Mouse (Mus musculus) intestine, postnatal 0 days (tissue): ENCODE results near the gene Lamc1. TPM values are rescaled to one million over a fixed set of nuclear protein-coding genes. Genes with fewer than 3 reads are reported as not detected.

Source experiments
- ATAC-seq: fragments of 200-750 bp; cut with Nextera tagmentation; 2 replicates; pipeline ENCODE4 v1.8.0; 2017; ENCODE audit warnings: mild to moderate bottlenecking, moderate TSS enrichment, moderate library complexity
- H3K27ac ChIP-seq: fragments of 300-500 bp; sonication (generic); 2 replicates; pipeline ENCODE4 v1.5.1; 2014; ENCODE audit warnings: mild to moderate bottlenecking, low read depth, low read length, moderate library complexity
- H3K27me3 ChIP-seq: fragments of 300-500 bp; sonication (generic); replicated peaks from 2 replicates; pipeline ENCODE4 v1.6.1; 2014; ENCODE audit warnings: low read length, mixed read lengths; ENCODE audit not compliant: control insufficient read depth, insufficient read depth
- H3K36me3 ChIP-seq: fragments of 300-500 bp; sonication (generic); 2 replicates; pipeline ENCODE4 v1.6.1; 2014; ENCODE audit warnings: mild to moderate bottlenecking, moderate library complexity; ENCODE audit not compliant: control insufficient read depth, insufficient read depth
- H3K4me1 ChIP-seq: fragments of 300-500 bp; sonication (generic); replicated peaks from 2 replicates; pipeline ENCODE4 v1.6.1; 2014; ENCODE audit warnings: antibody characterized with exemption, low read length, mixed read lengths; ENCODE audit not compliant: control insufficient read depth, insufficient read depth
- H3K4me2 ChIP-seq: fragments of 300-500 bp; sonication (generic); replicated peaks from 2 replicates; pipeline ENCODE4 v1.6.1; 2014; ENCODE audit warnings: low read depth, mild to moderate bottlenecking, moderate library complexity
- H3K4me3 ChIP-seq: fragments of 300-500 bp; sonication (generic); 2 replicates; pipeline ENCODE4 v1.5.1; 2014; ENCODE audit warnings: low read depth, low read length
- H3K9ac ChIP-seq: fragments of 300-500 bp; sonication (generic); 2 replicates; pipeline ENCODE4 v1.6.1; 2014; ENCODE audit warnings: mild to moderate bottlenecking, low read depth, low read length
- H3K9me3 ChIP-seq: fragments of 300-500 bp; sonication (generic); 2 replicates; pipeline ENCODE4 v1.6.1; 2016; ENCODE audit warnings: mixed run types; ENCODE audit not compliant: control insufficient read depth
- CTCF ChIP-seq: sonication (generic); IDR thresholded peaks from 2 replicates; pipeline ENCODE4 v1.5.1; 2016; ENCODE audit warnings: low read depth, mild to moderate bottlenecking, control low read depth, antibody characterized with exemption, moderate library complexity
- WGBS: fragments of 180-500 bp; shearing (Covaris S2); extraction: QIAGEN DNeasy Blood & Tissue Kit; methylation state at CpG from one replicate; pipeline ENCODE4 v1.1.7; 2014; 5-methylcytosine and 5-hydroxymethylcytosine counted together
- polyA plus RNA-seq: library from polyadenylated mRNA; unstranded; fragments of >200 nt; fragmentation: Nextera tagmentation; extraction: Ambion mirVana; gene quantifications from 2 replicates; pipeline ENCODE4 v1.2.1, GENCODE M21; 2015

Lamc1 gene
- 39.2 and 44.5 TPM in 2 replicates for polyA plus RNA-seq

- H3K36me3 ChIP-seq: no peaks in the 10 kb centered on the region
- TF ChIP-seq CTCF: no peak
- peak; percentile 79 for ATAC-seq
Observed at GRCm38 (mm10) chr1:153332444-153333295, at the start of gene Lamc1. TSS of gene Lamc1 (minus strand) at chr1:153332786.

GRCm38 (mm10) chr1:153380746-153381282 is 48.2 kb upstream of the Lamc1 start:
- no peak overlapping the region for H3K4me3 ChIP-seq
- no peak overlapping the region for H3K27ac ChIP-seq
- 89% methylated on average over 9 of the region's 9 CpGs for WGBS
- no peaks in the 10 kb centered on the region for H3K9me3 ChIP-seq
- ATAC-seq: no peak
- no peaks in the 10 kb centered on the region for H3K4me1 ChIP-seq
- no peak overlapping the region for H3K4me2 ChIP-seq
- TF ChIP-seq CTCF: no peak
- H3K9ac ChIP-seq: no peak overlapping the region
- H3K36me3 ChIP-seq: no peaks in the 10 kb centered on the region
- no peaks in the 10 kb centered on the region for H3K27me3 ChIP-seq

More at GRCm38 (mm10) chr1:153332444-153333295, at the start of gene Lamc1:
- H3K4me3 ChIP-seq: peak within 1 kb of the TSS; percentile 77
- H3K4me1 ChIP-seq: no peaks in the 10 kb centered on the region; the same call in 1 of the 2 replicates
- peak within 1 kb of the TSS; percentile 75 for H3K9ac ChIP-seq
- H3K9me3 ChIP-seq: no peaks in the 10 kb centered on the region
- H3K27ac ChIP-seq: peak within 1 kb of the TSS; percentile 83
- no peaks in the 10 kb centered on the region for H3K27me3 ChIP-seq
- H3K4me2 ChIP-seq: peak within 1 kb of the TSS; percentile 88
- 1% methylated on average over 80 of the region's 85 CpGs for WGBS

DNA sequence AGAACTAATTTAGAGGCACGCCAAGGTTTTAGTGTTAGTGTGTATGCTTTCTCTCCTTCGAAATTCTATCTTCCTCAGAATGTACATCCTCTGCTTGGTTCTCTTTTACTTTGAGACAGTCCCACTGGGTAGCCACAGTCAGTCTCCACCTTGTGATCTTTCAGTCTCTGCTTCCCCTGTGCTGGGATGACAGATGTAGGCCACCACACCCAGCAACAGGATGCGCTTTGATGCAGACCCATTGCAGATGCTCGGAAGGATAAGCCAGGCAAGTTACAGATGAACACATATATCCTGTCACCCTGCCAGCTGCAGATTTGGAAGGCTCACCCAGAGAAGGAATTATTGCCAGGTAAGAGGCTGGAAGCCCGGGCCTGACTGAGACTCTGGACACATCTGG is 47.2 kb upstream of the Lamc1 start:
- no peak for ATAC-seq
- Histone ChIP-seq H3K9me3 (no peaks in the 10 kb centered on the region), H3K27me3 (no peaks in the 10 kb centered on the region), H3K9ac (no peak overlapping the region), H3K4me3 (no peak overlapping the region), H3K36me3 (no peaks in the 10 kb centered on the region), H3K4me2 (no peak overlapping the region), H3K4me1 (no peaks in the 10 kb centered on the region), H3K27ac (no peak overlapping the region)
- 70% methylated on average over 5 of the region's 5 CpGs for WGBS
- TF ChIP-seq CTCF: no peak

DNA sequence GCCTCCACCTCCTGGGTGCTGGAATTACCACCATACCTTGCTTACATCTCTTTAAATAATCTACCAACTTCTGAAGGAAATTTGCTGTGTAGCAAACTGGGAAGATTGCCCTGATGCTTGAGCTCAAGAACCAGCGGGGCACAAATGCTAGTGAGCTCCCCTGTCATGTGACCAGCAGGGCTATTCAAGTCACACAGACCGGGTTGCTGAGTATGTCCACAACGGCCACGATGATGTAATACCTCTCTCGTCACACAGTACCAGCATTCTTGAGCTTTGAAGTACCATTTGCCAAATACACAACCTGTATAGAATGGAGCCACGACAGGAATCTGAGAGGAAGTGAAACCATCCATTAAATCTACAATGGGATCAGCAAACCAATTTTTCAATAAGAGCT is 46.0 kb upstream of the Lamc1 start:
- no peaks in the 10 kb centered on the region for H3K4me1 ChIP-seq
- no peak for ATAC-seq
- no peak for TF ChIP-seq CTCF
- H3K27ac ChIP-seq: no peak overlapping the region
- no peak overlapping the region for H3K4me3 ChIP-seq
- no peaks in the 10 kb centered on the region for H3K27me3 ChIP-seq
- no peak overlapping the region for H3K4me2 ChIP-seq
- no peaks in the 10 kb centered on the region for H3K9me3 ChIP-seq
- no peak overlapping the region for H3K9ac ChIP-seq
- WGBS: 50% methylated on average over 6 of the region's 6 CpGs
- no peaks in the 10 kb centered on the region for H3K36me3 ChIP-seq

GRCm38 (mm10) chr1:153376446-153376845 is 43.9 kb upstream of the Lamc1 start:
- no peaks in the 10 kb centered on the region for H3K4me1 ChIP-seq
- no peak overlapping the region for H3K9ac ChIP-seq
- no peak for TF ChIP-seq CTCF
- ATAC-seq: no peak
- no peak overlapping the region for H3K27ac ChIP-seq
- 42% methylated on average over 6 of the region's 6 CpGs for WGBS
- no peaks in the 10 kb centered on the region for H3K36me3 ChIP-seq
- no peak overlapping the region for H3K4me2 ChIP-seq
- no peaks in the 10 kb centered on the region for H3K9me3 ChIP-seq
- no peaks in the 10 kb centered on the region for H3K27me3 ChIP-seq
- H3K4me3 ChIP-seq: no peak overlapping the region

DNA sequence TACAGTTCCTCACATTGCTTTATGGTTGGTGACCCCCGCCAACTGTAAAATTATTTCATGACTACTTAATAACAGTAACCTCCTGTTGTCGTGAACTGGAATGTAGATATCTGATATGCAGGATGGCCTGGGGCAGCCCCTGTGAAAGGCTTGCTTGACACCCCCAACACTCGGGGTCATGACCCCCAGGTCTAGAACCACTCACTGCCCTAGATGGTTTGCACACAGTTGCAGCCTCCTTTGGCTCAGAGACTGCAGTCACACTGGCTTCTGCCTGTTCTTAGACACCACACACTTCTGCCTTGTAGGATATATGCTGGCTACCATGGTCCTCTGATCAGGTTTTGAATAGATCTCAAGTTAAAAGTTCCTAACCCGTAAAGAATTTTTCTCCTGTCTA is 41.5 kb upstream of the Lamc1 start:
- no peaks in the 10 kb centered on the region for H3K9me3 ChIP-seq
- no peak for ATAC-seq
- no peaks in the 10 kb centered on the region for H3K27me3 ChIP-seq
- H3K4me3 ChIP-seq: no peak overlapping the region
- no peak for TF ChIP-seq CTCF
- H3K4me1 ChIP-seq: no peaks in the 10 kb centered on the region; the same call in 1 of the 2 replicates
- H3K4me2 ChIP-seq: no peak overlapping the region
- H3K36me3 ChIP-seq: no peaks in the 10 kb centered on the region
- H3K9ac ChIP-seq: no peak overlapping the region
- H3K27ac ChIP-seq: no peak overlapping the region
- 77% methylated on average over 4 of the region's 4 CpGs for WGBS
